Mouse (Mus musculus) testis, adult 2 months (tissue): ENCODE results near the gene Gm20518. TPM values are rescaled to one million over a fixed set of nuclear protein-coding genes. Genes with fewer than 3 reads are reported as not detected.

Experiments used
- H3K27ac ChIP-seq: fragments of 200-500 bp; 2 replicates; pipeline ENCODE4 v1.5.1; 2012; ENCODE audit warnings: low read depth, low read length; ENCODE audit not compliant: control insufficient read depth, insufficient read depth
- H3K27me3 ChIP-seq: fragments of 200-500 bp; 2 replicates; pipeline ENCODE4 v1.6.1; 2012; ENCODE audit warnings: mild to moderate bottlenecking, low read length, moderate library complexity; ENCODE audit not compliant: control insufficient read depth, insufficient read depth
- H3K36me3 ChIP-seq: fragments of 200-500 bp; 2 replicates; pipeline ENCODE4 v1.6.1; 2012; ENCODE audit warnings: mild to moderate bottlenecking, low read length; ENCODE audit not compliant: control insufficient read depth, insufficient read depth
- H3K4me1 ChIP-seq: fragments of 200-500 bp; 2 replicates; pipeline ENCODE4 v1.6.1; 2012; ENCODE audit warnings: low read length; ENCODE audit not compliant: control insufficient read depth, insufficient read depth
- H3K4me3 ChIP-seq: fragments of 200-500 bp; 2 replicates; pipeline ENCODE4 v1.5.1; 2012; ENCODE audit warnings: low read depth, mild to moderate bottlenecking, low read length, moderate library complexity, mixed read lengths; ENCODE audit not compliant: control insufficient read depth
- CTCF ChIP-seq: fragments of 200-500 bp; IDR thresholded peaks from 2 replicates; pipeline ENCODE4 v1.5.1; 2012; ENCODE audit warnings: low read depth, mild to moderate bottlenecking, inconsistent platforms, low read length, moderate library complexity; ENCODE audit not compliant: control insufficient read depth, insufficient read depth, insufficient replicate concordance
- POLR2A ChIP-seq: fragments of 200-500 bp; IDR thresholded peaks from 2 replicates; pipeline ENCODE4 v1.6.1; 2012; ENCODE audit warnings: low read depth, mild to moderate bottlenecking, inconsistent platforms, low read length, moderate library complexity; ENCODE audit not compliant: control insufficient read depth
- polyA plus RNA-seq: library from polyadenylated mRNA; depleted of rRNA; stranded (reverse); fragments of >200 nt; gene quantifications from 2 replicates; pipeline ENCODE4 v1.2.3, GENCODE M21; 2012

Gene Gm20518
- polyA plus RNA-seq, 1 experiment, result 3.1 TPM

DNA sequence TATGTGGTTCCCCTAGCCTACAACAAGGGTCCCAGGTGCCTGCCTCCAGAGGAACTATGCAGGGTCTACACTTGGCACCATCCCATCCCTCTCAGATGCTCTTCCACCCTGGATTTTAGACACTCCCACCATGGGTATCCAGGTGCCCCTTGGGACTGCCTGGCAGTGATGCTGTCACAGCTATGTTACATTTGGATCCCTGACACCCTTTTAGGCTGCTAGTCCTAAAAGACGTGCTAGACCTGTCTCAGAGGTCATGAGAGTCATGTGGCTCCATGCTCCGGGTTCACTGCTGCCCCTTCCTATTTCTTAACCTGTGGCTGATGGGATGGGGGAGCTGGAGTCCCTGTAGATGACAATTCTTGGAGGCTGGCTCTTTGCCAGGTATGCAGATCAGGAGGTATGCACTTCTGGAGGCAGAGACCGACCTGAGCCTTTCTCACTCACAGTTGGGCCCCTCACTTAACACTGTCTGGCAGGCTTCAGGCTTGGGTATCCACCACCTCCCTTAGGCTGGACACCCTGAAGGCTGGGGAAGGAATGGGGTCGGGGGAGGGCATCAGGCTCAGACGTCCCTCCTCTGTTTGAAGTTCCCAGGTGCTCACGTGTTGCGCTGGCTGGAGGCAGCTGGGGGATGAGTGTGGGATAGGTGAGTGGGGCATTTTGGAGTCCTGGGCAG, 89.6 kb downstream of the Gm20518 start:
- H3K27ac ChIP-seq, result no peak overlapping the region
- TF ChIP-seq POLR2A, result no peak
- peaks cover 47% of the 10 kb centered on the region for H3K4me1 ChIP-seq
- no peak overlapping the region for H3K4me3 ChIP-seq
- no peaks in the 10 kb centered on the region for H3K27me3 ChIP-seq
- H3K36me3 ChIP-seq, result no peaks in the 10 kb centered on the region

DNA sequence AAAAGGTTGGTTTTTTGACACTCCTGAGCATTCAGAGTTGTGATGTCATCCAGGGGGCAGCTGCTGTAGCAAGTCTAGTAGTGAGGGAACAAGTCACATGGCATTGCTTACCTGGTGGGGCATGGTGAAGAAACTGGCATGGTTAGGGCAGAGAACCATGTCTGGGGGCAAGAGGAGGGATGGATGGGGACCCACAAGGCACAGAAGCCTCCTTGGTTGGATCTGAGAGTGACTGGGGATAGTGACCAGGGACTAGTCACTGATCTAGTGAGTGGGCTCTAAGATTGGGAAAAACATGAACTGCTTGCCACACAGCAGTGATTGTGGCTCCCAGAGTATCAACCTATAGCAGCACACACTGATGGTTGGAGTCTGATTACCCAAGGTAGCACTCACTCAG, 91.9 kb downstream of the Gm20518 start:
- Histone ChIP-seq H3K36me3 (no peaks in the 10 kb centered on the region), H3K4me3 (no peak overlapping the region), H3K27ac (no peak overlapping the region), H3K4me1 (peaks cover 37% of the 10 kb centered on the region), H3K27me3 (no peaks in the 10 kb centered on the region)
- TF ChIP-seq CTCF (no peak), POLR2A (no peak)

DNA sequence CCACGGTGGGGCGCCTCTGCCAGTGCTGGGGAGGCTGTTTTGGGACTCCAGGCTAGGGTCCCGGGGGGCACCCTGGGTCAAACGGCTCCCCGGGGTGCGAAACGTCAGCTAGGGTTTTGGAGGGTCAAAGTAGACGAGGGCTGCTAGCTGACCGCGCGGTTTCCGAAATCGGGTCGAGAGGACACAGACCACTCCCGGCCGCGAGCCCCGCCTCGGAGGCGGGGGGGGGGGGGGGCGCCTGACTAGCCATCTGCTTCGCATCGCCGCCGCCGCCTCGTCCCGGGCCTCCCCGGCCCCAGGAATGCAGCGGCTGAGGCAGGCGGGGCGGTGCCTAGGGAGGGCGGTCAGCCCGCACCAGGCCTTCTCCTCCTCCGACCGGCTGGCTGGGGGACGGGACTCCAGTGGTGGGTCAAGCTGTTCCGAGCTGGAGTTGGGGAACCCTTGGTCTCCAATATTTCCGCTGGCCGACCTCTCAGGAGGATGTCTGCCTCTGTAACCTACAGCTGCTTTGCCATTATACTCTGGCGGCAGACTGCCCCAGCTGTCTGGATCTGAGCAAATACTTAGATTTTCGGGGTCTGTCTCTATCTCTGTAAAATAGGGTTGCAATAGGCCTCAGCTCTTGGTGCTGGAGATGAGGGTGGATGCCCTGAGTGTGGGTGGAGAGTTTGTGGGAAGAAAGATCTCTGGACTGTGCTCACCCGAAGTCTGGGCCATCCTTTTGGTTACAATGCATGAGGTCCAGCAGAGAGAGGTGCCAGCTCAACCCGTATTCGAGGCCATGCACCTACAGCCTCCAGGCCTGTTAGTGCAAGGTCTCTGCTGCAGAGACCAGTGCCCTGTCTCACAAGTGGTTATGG, 92.9 kb downstream of the Gm20518 start:
- Histone ChIP-seq H3K4me1 (peaks cover 28% of the 10 kb centered on the region), H3K27ac (no peak overlapping the region; the same call in 1 of the 2 replicates), H3K4me3 (peak overlapping the region; percentile 54), H3K36me3 (no peaks in the 10 kb centered on the region), H3K27me3 (no peaks in the 10 kb centered on the region)
- no peak for TF ChIP-seq POLR2A
- TF ChIP-seq CTCF, result no peak

DNA sequence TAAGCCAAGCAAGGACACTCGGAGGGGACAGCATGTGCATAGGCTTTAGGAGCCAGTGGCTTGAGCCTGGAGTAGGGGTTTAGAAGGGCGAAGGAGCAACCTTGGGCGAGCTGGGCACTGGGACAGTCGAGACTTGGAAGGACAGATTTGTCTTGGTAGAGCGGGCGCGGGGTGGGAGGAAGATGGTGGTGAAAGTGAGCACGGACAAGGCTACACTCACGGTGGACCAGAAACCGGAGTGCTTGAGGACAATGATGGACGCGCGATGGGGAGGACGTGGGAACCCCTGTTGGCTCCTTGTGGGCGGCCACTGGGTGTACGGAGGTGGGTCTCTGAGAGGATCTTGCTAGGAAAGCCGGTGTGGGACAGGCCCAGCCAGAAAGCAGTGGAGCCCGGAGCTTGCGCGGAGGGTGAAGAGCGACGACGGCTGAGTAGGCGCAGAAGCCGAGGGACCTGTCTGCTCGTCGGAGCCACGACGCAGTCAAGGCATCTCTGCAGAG, 93.6 kb downstream of the Gm20518 start:
- no peak overlapping the region; the same call in 1 of the 2 replicates for H3K27ac ChIP-seq
- H3K27me3 ChIP-seq, result no peaks in the 10 kb centered on the region
- no peaks in the 10 kb centered on the region for H3K36me3 ChIP-seq
- H3K4me1 ChIP-seq, result peaks cover 21% of the 10 kb centered on the region
- H3K4me3 ChIP-seq, result peak overlapping the region; percentile 54
- no peak for TF ChIP-seq POLR2A
- TF ChIP-seq CTCF, result no peak

DNA sequence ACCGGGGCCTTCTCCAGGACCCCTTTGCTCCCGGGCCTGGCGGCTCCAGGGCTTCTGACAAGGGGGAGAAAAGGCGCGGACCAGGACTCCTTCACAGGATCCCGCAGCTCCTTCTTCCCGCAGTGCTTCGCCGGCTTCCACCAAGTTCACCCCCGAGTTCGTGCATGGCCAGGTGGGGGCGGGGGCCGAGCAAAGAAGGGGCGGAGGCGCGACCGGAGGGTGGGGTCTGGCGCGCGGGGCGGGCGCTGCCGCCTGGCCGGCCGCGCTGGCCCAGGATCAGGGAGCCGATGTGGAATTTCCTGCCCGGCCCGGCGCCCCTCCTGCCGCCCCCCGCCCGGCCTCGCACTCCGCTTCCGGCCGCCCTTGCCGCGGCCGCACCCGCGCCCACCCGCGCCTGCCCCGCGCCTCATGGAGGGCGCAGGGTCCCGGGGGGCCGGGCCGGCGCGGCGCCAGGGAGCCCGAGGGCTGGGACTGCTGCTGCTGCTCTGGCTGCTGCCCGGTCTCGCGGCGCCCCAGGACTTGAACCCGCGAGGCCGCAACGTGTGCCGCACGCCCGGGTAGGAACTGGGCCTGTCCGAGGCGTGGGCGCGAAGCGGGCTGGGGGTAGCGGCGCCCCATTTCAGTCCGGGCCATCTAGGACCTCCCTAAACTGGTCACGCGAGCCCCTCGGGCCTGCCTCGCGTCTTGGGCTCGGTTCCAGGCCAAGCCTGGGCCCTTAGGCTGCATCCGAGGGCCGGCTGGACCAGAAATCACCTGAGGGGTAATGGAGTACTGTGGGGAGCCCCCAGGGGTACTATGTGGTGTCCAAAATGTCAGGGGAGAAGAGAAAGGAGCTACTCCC, 94.3 kb downstream of the Gm20518 start, which contains the start of gene Scarf2:
Gene Scarf2 (plus strand): TSS at position 312 of the 841 bp plus-strand sequence.
- Histone ChIP-seq H3K27me3 (no peaks in the 10 kb centered on the region), H3K36me3 (no peaks in the 10 kb centered on the region), H3K4me3 (peak within 1 kb of the TSS; percentile 54), H3K27ac (no peak within 1 kb of the TSS; the same call in 1 of the 2 replicates), H3K4me1 (peaks cover 14% of the 10 kb centered on the region)
- TF ChIP-seq POLR2A, result no peak
- TF ChIP-seq CTCF, result no peak

DNA sequence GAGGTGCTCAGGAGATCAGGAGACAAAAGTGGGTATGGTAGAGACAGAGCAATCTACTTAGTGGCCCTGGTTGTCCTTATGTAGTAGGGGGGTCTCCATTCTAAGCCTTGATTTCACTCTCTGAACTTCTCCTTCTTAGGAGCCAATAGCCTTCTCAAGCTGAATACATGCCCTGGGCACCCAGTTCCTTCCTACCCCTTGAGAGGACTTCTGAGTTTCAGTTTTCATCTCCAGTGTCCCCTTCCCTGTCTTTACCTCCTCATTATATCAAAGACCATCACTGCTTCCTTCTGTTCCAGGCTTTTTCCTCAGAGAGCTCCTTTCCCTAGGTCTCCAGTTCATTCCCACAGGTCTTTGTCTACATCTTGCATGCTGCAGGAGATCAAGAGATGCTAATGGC, 95.0 kb downstream of the Gm20518 start:
- no peak overlapping the region for H3K27ac ChIP-seq
- H3K4me3 ChIP-seq, result peak overlapping the region; percentile 54
- H3K4me1 ChIP-seq, result peaks cover 14% of the 10 kb centered on the region
- no peaks in the 10 kb centered on the region for H3K27me3 ChIP-seq
- H3K36me3 ChIP-seq, result no peaks in the 10 kb centered on the region
- no peak for TF ChIP-seq CTCF
- no peak for TF ChIP-seq POLR2A
